Mouse (Mus musculus): ENCODE results near the gene Casq2.

The Casq2 gene

GRCm38 (mm10) chr3:102081862-102082261, 4.4 kb upstream of the Casq2 start:
- peak in 1 of 2 experiments; percentile 22 for DNase-seq (ENCODE audit: low spot score in 2 of 2)

- DNase-seq (ENCODE audit: low spot score in 2 of 2) = no peak
Observed at GRCm38 (mm10) chr3:102083589-102084230, 2.5 kb upstream of the Casq2 start.

DNA sequence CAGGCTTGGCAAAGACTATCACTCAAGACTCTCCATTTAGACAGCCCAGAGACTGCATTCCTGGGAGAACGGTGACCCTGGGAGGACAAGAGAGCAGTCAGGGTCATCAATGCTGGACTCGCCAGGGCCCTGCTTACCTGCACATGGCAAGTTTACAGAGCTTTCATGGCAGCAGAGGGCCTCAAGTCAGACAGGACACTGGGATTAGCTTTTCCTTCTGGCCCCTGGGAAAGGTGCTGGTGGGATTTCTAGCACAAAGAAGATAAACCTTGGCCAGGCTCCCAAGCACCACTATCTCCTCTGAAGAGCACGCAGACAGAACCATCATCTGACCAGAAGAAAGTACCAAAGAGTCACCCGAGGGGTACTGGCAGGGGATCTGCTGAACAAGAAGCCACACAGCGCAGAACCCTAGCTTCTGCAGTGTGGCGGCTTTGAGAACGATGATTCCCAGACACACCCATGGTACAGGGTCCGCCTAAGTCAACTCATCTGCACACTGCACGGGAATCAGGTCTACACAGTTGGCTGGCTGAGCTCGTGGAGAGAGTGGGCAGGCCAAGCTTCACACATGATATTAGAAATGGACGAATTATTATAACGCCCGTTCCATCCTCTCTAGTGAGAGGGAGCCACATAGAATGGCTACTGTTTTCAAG, 1.3 kb upstream of the Casq2 start:
- DNase-seq (ENCODE audit: low spot score in 2 of 2) = no peak

- DNase-seq (ENCODE audit: low spot score in 2 of 2) = no peak
Observed at GRCm38 (mm10) chr3:102085719-102086118, 496 bp upstream of the Casq2 start.

GRCm38 (mm10) chr3:102094841-102095240, 8.6 kb downstream of the Casq2 start:
- DNase-seq (ENCODE audit: low spot score in 2 of 2) = no peak

DNA sequence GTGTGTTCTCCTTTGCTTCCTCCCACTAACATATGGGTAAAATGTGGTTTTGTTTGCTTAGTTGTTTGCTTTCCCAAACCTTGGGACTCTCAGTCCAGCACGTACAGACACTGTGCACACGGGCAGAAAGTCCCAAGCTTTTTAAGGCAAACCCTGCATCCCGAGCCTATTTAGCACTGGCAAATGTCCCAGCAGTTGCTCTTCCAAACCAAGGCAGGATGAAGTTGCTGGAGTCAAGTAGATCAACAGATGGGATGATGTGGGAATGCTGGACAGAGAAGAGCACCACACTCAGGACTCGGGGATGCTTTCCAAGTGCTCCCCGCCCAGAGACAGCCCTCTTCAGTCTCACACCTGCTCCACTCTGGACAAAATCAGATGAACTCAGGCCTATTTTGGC, 9.2 kb downstream of the Casq2 start:
- no peak for DNase-seq (ENCODE audit: low spot score in 2 of 2)

DNA sequence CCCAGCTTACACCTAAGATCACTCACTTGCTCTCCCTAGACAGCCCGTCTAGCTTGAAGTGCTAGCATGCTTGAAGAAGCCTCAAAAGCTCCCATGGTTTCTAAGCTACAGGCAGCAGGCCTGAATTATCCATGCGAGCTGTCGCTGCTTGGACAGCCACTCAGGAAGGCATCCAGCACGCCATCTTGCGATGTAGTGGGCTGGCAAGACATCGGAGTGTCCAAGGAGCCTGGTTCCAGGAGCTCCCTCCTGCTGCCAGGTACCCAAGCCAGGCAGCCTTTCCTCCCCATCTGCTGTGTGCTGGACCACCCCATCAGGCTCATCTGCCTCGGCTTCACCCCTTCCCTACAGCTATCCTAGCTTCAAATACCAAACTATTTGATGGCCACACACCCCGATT, 10.2 kb downstream of the Casq2 start:
- no peak for DNase-seq (ENCODE audit: low spot score in 2 of 2)

- DNase-seq (ENCODE audit: low spot score in 2 of 2) = no peak
Observed at GRCm38 (mm10) chr3:102096976-102097375, 10.8 kb downstream of the Casq2 start.

- no peak for DNase-seq (ENCODE audit: low spot score in 2 of 2)
Observed at GRCm38 (mm10) chr3:102099242-102099641, 13.0 kb downstream of the Casq2 start.

DNA sequence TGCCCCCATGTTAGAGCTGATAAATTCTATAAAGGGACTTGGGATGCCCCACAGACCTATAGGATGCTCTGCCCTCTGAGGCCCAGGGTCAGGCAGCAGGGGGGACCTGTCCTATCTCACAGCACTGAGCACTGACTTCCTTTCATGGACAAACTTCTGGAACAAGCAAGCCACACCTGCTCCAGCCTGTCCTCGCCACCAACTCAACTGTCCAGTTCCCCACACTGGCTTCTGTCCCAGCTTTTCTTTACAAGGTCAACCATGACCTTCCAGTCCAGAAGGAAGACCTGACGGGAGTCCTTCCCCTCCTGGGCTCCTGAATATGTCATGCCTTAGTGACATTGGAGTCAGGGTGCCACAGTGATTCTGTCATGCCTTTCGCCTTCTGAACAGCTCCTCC, 13.6 kb downstream of the Casq2 start:
- no peak for DNase-seq (ENCODE audit: low spot score in 2 of 2)

DNA sequence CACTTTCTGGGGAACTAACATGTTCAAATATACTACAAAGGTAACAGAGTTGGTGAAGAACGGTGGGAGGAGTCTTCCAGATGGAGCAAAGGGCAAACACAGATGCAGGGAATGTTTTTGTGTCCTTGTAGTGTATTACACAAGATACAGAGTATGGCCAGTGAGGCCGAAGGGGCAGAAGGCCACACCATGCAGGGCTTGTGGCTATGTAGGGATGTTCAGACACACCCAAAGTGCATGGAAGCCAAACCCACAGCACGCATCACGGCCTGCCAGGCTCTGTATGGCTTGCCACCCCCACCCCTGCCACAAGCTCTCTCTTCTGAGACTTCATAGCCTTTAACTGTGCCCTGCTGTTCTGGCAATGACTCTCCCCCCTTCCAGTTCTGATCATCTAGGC, 15.2 kb downstream of the Casq2 start:
- DNase-seq (ENCODE audit: low spot score in 2 of 2) = no peak

DNA sequence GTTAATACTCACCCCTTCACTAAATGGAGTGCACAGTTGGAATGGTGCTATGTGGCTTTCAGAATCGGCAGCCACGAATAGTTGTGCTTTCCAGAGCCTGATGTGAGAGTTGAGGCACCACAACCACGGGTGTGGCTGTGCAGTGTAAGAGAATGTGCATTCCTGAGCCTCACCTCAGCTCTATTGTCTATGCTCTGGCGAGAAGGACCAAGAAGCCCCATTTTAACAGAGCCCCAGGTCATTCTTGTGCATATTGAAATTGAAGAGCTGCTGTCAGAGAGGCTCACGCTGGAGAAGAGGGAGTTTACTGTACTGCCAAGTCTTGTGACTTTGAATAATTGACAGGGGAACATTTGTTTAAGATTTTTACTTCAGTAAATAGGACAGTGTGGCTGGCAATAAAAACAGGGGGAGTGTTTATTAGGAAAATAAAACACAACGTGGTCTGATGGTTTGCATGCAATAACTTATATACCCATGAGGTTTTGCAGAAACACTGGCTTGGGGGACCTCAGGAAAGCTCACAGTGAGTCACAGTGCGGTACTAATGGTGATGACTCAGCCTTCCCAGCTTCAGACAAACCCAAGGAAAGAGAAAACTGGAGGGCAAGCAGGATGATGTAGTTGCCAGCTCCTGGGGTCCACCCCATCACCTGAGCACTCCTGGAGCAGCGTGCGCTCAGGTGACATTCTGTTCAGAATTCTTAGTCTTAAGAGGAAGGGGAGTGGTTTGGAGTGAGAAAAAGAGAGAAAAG, 17.8 kb downstream of the Casq2 start:
- no peak for DNase-seq (ENCODE audit: low spot score in 2 of 2)

DNA sequence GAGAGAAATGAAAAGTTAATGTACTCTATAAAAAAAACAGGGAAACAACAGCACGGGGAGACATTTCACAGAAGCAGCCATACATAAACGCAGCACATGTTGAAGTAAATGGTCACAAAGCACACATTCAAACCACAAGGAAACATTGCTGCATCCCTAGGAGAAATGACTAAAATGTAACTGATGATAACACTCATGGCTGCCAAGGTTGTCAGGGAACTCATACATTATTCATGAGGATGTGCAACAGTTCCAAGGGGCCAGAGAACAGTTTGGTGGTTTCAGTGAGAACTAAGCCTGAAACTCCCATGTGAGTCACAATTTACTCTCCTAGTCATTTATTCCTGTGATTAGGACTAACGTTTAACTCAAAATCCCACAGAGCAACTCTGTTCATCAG, 22.0 kb downstream of the Casq2 start:
- DNase-seq (ENCODE audit: low spot score in 2 of 2) = no peak

DNA sequence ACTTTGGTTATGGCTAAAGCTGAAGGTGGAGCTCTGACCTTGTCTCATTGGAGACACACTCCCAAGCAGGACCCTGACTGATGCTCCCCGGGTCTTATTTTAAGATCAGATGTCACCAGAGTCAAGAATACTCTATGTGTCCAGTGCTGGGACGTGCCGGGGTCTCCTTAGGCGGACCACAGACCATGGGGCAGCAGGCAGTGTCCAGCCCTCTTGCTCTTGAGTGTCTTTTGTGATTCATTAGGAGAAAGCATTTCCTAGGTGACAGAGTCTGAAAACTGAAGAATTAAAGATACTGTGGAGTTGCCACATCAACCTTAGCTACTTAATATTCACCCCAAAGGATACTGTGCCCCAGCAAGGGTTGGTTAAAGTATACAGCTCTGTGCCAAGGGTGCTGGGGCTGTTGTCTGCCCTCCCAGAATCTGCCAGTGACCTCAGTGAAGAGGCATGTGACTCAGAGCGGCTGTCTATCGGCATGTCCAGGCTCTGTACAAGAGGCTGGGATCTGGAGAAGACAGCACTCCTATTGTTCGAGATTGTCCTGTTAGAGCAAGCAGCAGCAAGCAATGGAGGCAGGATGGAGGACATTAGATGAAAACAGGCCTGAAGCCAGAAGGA, 25.9 kb downstream of the Casq2 start:
- DNase-seq (ENCODE audit: low spot score in 2 of 2) = no peak

DNA sequence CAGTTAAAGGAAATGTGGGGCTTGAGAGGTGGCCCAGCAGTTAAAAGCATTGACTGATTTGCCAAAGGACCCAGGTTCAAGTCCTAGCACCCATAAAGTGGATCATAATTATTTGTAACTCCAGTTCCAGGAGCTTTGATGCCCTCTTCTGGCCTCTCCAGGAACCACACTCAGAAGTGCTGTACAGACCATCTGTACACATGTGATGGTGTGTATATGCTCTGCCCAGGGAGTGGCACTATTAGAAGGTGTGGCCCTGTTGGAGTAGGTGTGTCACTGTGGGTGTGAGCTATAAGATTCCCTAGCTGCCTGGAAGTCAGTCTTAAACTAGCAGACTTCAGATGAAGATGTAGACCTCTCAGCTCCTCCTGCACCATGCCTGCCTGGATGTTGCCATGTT, 34.7 kb downstream of the Casq2 start:
- DNase-seq (ENCODE audit: low spot score in 2 of 2) = no peak

DNA sequence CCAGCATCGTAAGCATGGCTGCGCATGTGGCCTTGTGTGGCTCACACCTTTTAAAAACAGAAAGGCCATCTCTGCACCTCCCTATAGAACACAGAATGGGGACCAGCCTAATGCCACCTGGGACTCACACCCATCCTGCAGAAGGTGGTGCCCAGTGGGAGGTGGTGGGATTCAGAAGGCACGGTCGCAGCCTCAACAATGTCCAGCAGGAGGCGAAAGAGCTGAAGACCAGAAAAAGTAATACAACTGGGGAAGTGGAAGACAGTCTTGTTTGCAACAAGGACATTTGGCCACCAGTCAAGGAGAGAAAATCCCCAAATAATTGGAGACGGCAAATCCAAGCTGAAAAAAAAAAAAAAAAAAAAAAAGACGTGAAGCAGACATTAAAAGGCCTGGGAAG, 35.8 kb downstream of the Casq2 start:
- no peak for DNase-seq (ENCODE audit: low spot score in 2 of 2)

DNA sequence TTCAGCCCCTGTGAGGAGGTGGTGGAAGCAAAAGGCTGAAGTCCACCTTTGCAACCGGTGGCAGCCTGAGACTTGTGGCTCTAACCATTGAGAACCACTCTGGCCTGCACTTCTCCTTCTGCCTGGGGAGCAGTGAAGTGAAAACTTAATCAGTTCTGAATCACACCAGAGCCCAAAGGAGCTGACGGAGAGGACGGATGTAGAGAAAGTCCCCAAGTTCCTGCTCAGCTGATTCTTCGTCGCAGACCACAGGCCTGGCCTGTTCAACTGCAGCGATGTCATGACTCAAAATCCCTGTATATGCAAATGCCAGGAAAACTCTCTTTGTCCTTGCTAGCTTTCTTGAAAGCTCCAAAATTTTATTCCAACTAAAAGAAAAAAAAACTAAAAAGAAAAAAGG, 37.4 kb downstream of the Casq2 start:
- no peak for DNase-seq (ENCODE audit: low spot score in 2 of 2)

GRCm38 (mm10) chr3:102125546-102125945, 39.3 kb downstream of the Casq2 start:
- DNase-seq (ENCODE audit: low spot score in 2 of 2) = no peak

- no peak for DNase-seq (ENCODE audit: low spot score in 2 of 2)
Observed at GRCm38 (mm10) chr3:102127114-102127513, 40.9 kb downstream of the Casq2 start.

- no peak for DNase-seq (ENCODE audit: low spot score in 2 of 2)
Observed at GRCm38 (mm10) chr3:102128242-102128641, 42.0 kb downstream of the Casq2 start.

GRCm38 (mm10) chr3:102130478-102130877, 44.3 kb downstream of the Casq2 start:
- no peak for DNase-seq (ENCODE audit: low spot score in 2 of 2)

- DNase-seq (ENCODE audit: low spot score in 2 of 2) = no peak
Observed at GRCm38 (mm10) chr3:102131627-102132324, 45.6 kb downstream of the Casq2 start.
